Mouse (Mus musculus) c-Kit-positive CD71-positive TER-119-positive erythroid progenitor cells, embryonic 14.5 days (primary cell): ENCODE measurements at regions not wholly inside any gene's neighbourhood (a gene's known extent, or its start where the extent isn't known, plus 50 kb on each side); places are given as distances from the start of the nearest gene placed in this dataset.

Experiments
- DNase-seq: peaks from one replicate; pipeline ENCODE4 v3.0.0-alpha.2; 2013; ENCODE audit warnings: low spot score

DNA sequence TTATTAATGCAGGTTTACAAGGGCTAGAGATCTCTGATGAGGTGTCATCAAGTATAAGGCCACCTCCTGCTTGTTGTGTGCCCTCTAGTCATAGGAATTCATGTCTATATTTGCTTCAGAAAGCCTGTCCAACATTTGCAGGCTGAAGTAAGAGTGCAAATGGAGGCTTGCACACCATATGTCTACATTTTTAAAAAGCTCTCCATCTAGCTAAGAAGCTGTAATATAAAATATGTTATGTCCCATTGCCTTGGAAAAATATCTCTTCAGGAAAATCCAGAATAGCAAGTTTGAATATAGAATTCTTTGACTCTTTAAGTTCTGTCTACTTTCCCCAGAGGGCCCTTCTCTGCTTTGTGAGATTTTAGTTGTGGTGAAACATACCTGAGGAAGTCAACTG, 134.6 kb downstream of the Cd24a start:
- no peak for DNase-seq

DNA sequence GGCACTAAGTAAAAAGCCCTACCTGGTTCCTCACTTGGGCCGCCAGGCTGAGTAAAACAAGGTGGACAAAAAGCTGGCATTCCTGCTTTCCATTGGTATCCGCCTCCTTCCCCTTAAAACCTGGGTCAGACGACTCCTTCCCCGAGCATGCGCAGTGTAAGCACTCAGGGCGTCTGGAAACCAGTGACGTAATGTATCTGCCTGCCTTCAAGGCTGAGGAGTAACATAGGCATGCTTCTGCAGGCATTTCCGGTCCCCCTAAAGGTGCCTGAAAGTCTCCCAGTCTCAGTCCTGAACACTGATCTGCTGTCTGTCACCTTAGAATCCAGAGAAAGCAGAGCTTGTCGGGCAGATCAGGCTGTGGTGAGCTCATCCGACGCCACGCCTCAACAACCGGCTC, 140.7 kb downstream of the Cd24a start:
- DNase-seq, result no peak

DNA sequence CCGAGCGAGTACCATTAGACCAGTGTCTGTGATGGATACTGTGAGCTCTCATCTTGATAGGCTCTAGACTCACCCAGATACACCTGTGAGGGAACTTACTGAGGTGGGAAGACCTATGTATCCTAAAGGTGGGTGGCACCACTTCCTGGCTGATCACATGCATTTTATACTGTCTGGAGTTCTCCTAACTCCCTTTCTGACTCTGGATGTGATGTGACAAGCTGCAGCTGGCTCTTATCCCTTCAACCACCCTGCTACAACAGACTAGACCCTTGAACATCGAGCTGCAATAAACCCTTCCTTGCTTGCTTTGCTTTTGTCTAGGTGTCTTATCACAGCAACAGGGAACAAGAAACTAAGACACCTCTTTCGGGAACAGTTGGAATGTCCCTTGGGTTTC, 143.3 kb downstream of the Cd24a start:
- DNase-seq, result no peak

DNA sequence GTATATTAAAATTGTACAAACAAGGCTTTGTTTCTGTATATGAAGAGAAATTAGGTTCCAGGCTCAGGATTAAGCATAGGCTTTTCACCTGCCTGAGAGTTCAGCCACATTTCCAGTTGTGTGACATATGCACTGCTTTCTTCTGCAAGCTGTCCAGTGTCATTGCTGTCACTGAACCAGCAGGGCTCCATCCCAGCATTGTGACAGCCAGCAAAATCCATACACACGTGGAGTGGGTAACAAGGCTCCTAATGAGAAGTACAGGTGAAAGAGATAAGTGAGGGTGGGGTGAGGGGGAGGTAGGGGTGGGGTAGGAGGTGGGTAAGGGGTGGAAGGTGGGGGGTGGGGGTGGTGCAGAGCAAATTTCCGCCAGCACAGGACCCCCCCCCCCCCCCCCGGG, 144.1 kb downstream of the Cd24a start:
- DNase-seq, result no peak

DNA sequence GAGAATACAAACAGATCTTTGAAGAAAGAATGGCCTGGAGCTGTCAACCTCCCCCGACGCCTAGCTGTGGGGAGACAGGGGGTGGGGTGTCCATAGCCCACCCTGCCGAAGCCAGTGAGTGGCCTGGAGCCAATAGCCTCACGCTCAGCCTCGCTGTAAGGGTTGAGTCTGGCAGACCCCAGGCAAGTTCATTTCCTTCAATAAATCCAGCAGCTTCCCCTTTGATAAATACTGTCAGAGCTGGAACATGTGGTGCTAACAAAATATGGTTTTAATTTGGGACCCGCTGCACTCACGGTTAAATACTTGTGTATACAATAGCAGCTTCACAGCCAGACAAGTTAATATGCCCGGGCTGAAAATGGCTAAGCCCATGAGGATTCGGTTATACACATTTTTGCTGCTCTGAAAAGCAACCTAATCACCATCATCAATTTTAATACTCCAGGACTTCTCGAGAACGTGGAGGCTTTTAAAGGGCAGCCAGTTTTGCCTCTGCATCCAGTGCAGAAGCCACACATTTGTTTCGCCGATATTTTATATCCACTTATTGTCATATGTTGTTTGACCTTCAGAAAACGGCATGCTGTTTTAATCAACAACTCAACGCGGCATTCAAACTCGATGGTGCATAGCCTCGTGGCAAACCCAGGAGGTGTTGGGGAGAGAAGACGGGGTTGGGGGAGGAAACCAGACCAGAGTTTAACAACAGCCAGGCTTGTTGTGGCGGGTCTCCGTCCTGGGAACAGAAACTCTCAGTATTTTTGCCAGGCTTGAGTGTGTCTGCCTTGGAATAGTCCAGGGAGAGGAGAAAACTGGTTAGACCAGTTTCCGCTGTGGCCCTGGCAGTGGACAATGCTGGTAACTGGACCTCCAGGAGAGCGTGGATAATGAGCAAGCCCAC, 144.9 kb downstream of the Cd24a start:
- DNase-seq, result no peak

DNA sequence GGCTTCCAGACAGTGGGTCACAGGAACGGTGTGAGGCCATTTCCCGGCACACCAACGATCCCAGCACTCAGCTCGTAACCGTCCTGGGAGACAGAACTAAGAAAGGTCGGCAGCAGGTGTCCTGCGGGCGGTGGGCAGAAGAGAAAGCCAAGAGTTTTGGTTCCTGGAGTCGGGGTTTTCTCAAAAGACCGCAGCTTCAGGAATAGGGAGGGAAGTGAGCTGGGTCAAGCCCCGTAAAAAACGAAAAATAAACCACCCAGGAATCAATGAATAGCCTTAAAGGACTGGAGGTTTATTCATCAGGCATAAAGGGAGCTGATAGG, 145.5 kb downstream of the Cd24a start:
- DNase-seq, result no peak

DNA sequence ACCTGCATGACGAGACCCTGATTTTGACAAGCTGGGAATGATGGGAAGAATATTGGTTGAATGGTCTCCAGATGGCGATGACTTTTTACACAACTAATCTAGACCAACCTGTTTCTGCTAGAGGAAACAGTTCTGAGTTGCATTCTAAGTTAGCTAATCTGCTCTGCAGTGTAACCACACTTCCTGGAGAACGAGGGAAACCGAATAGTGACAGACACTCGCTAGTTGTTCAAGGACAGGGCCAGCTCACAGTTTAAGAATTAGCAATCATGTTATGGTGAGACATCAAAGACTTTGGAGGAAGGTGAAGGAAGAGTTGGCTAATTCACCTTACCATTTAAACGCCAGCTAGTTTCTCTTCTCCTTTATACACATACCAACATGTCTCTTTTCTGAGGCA, 149.7 kb downstream of the Cd24a start:
- DNase-seq, result no peak

DNA sequence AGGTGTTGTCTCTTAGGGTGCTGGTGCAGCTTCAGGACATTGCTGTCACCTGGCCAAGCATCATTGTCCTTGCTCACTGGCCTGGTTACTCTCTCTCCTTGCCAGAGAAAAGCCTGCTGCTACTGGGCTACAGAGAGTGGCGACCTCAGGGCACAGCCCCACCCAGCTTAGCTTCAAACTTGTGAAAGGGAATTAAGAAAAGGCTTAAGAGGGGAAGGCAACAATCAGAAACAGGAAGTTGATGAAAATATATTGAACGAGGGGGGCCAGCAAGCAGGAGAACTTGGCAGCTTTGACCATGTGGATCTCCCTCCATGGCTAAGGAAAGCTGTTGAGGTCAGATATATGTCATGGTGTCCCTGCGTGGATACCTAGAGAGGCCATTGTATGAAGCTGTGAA, 151.1 kb downstream of the Cd24a start:
- no peak for DNase-seq

DNA sequence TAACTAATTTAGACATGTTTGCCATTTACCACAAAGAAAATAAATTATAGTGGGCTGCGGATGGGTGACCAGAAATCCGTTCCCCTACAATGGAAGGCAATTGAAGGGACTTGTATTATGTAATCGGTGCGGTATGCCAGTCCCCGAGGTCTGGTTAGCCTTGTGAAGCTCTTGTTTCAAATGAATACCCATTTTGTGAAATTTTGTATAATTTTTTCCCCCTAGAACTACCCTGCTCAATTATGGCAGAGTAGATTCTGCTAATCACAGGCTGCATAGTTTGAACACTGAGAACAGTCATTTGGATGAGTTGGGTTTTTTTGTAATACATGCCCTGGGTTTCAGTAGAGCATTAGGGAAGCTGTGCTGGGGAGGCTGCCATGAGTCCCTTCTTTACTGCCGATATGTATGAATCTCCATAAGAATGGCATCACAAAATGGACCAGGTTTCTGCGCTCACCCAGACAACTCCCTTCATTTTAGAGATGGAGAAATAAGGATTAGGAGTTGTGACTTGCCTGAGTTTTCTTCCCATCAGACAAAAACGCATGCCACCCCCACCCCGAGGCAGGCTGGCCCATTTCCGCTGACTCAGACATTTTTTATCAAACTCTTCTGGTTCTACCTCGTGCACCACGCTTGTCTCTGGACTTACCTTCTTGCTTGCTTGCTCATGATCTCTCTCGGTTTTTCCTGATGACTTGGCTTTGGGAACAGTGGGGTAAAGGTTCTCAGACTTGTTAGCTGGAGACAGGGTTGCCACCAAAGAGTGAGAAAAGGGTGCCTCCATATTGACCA, 155.7 kb downstream of the Cd24a start:
- DNase-seq, result no peak

DNA sequence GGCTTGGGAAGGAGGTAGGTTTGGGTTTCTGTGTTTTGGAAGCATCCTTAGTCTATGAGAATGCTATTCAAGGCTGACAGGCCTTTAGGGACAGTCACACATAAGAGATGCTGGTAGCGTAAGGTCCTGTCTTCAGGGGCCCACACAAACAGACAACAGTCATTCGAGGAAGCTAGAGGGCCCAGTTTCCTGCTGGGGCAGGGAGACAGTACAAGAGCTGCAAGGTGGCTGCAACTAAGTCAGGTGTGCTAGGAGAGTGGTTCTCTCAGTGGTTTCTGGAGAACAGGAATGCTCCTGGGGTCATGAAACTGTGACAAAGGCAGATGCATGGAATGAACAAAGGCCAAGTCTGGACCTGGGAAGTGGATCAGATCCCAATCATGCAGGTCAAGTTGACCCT, 161.1 kb downstream of the Cd24a start:
- no peak for DNase-seq

DNA sequence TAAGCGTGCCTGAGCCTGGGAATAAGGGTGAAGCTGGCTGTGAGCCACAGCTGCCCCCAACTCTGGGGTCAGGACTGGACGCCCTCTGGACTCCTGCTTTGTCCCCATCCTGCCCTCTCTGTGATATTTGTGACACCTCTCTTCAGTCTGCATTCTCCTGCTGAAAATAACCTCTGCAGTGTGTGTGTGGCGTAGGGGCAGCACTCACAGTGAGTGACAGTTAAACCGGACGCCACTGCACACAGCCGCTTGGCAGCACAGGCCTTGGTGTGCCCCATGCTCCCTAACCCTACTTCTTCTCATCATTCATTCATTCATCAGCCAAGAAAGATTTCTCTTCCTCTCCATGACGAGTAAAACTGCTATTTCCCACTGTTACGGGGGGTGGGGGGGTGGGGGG, 161.6 kb downstream of the Cd24a start:
- no peak for DNase-seq

DNA sequence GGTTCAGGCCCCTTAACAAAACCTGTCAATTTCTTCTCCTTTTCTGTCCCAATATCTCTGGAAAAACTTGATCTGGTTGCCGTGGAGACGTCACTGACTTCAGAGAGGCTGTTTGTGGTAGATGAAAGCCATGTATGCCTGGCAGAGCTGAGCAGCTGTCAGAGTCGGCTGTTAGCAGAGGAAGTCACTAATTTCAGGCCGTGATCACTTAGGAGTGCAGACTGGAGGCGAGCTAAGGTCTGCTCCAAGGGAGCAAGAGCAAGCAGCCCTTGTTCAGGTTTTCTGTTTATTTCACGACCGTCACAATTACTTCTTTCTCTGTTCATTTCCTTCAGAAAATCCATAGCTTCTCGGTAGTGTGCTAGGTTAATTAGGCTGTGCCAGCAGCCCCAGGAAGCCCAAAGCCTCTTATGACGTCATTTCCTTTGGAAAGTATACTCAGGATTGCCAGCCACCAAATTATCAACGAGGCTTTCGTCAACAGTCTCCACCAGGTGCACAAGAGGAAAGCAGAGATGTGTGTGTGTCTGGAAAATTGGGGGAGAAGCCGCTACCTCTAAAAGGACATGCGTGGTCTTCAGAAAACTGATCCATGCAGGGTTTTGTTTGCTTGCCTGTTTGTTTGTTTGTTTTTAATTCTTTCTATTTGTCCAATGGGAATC, 161.2 kb downstream of the Qrsl1 start:
- DNase-seq, result no peak

DNA sequence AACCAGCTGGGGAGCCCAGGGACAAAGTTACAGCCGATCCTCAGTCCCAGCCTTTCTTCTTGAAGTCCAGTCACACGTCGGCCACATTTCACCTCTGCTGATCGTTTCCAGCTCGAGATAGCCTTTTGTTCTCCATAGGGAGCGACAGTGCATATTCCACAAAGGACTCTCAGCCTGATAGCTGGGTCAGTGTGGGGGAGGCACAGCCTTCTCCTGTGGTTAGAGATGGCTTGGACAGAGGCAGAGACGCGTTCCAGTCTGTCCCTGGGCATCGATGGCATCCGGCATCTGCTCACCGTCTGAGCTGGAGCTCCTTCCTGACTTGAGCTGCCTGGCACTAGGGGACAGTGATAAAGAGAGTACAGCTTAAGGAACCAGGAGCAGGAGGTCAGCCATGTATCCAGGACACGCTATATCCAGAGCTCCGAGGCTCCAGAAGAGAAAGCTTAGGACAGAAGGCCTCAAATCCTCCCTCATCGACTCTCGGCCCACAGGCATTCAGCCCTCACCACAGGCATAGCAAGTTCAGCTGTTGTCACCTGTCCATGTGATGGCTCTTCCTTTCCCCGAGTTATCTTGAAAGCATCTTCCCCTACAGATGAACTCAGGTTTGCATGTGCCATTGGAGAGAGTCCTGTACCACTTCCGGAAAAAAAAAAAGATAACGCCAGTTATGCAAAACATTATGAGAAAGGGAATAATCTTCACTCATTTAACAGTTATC, 160.0 kb downstream of the Qrsl1 start:
- no peak for DNase-seq

DNA sequence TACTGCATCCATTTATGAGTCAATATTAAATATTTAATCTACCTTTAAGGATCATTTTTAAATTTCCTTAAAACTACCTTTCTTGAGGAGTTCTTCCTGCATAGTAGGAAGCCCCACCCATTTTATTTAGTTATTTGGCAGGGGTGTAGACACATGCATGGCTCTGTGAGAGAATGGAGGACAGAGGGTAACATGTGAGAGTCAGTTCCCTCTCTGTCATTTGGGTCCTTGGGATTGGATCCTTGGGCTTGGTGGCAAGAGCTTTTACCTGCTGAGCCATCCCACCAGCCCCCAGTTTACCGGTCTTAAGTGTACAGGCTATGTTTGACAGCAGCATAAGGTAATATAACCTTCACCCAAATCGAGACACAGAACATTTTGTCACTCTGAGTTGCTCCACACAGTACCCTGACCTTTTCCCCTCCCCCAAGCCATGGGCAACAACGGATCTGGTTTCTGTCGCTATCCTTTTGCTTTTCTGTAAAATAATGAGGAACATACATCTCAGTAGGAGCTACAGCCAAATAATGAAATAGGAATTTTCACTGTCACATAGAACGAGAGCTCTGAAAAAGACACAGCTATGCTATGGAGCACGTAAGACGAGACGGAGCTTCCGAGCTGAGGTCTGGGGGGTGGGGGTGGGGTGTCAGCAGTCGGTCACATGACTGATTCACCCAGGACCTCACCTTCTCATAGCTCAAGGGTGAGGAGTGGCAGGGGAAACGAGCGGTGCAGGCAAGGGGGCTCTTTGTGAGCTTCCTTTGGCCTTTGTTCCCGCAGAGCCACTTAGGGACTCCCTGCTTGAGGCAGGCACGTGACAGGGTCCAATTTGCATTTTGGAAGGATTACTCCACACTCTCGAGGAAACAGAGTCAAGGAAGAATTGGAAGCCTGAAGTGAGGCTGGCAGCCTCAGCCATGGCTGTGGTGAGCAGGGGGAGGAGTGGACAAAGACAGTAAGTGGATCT, 159.2 kb downstream of the Qrsl1 start:
- DNase-seq, result no peak

DNA sequence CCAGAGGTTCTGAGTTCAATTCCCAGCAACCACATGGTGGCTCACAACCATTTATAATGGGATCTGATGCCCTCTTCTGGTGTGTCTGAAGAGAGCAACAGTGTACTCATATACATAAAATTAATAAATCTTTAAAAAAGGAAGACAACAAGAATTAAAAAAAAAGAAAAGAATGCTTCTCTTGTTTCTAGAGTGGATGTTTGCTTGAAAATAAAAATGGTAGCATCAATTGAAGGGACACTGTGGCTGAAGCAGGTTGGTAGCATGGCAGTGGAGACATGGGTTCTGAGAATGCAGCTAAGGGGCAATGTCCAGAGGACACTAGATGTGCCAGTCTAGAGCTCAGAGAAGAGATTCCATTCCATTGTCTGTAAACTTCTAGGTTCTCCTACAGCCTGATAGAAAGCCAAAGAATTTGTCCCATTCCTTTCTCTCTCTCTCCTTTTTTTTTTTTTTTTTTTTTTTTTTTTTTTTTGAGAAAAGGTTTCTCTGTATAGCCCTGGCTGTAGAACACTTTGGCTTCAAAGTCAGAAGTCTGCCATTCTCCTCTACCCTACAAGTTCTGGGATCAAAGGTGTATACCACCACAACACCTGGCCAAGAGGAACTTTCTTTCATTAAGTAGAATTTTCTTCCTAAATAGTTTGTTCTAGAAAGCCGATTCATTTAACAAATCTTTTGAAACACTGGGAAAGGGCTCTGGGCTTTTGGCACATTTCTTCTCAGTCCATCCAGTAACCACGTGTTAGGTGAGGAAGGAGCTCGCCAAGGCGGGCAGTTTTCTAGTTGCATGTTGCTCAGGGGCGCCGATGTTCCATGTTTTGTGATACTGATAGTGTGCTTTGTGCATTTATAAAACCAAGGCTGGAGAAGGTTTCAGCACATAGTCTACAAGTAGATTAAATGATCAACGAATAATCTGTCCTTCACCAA, 158.1 kb downstream of the Qrsl1 start:
- no peak for DNase-seq

DNA sequence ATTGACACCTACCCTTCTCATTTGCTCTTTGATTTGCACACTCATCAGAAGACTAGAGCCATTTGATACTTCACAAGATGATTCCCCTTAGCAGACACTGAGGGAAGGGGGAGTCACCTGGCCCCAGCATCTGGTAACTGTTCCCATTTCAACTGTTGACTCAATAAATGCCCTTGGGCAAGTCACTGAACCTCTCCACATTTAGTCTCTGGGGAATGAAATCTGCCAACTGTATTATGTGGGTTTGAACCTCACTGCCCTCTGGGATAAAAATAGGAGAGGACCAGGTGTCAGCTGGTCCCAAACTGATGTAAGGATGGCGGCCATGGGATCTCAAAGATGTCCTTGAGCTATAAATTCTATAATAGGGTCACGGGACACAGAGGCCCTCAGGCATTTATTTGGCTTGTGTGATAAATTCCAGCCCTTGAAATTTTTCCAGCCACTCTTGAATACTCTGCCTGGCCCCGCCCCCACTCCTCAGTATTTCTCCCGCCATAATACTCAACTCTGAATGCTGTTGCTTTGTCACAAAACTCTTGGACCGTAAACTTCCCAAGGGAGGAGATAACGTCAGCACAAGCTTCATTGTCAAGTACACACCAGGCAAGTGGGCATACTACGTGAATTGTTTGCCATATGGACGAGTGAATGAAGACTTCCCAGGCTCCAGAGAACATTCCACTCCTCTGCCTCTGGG, 155.5 kb downstream of the Qrsl1 start:
- no peak for DNase-seq

DNA sequence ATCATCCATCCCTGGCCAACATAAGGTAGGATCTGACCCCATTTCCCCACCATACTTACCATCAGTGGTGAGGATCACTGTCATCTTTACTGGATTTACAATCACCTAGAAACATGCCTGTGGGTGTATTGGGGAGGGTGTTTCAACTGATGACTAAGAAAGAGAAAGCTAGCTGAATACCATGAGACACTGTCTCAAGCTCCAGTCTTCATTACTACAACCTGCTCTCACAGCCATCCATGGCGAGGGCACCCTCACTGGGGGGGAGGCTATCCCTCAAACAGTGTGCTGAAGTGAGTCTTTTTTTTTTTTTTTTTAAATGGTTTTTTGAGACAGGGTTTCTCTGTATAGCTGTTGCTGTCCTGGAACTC, 154.9 kb downstream of the Qrsl1 start:
- DNase-seq, result no peak

DNA sequence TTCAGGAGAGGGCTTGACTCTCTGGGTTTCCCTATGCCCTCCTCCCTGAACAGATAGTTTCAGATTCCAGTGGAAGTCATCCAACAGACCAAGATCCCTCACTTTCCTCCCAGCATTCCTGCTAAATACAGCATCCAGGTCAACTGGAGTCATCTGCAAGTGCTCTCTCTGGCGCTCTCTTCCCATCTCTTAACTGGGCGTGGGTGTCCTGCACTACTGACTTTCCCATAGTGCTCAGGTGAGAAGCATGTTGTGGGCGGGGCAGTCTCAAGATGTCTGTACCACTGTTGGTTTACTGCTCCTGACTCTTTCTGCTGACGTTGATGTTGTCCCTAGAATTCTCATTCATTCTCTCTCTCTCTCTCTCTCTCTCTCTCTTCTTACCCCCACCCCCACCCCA, 154.0 kb downstream of the Qrsl1 start:
- DNase-seq, result no peak

DNA sequence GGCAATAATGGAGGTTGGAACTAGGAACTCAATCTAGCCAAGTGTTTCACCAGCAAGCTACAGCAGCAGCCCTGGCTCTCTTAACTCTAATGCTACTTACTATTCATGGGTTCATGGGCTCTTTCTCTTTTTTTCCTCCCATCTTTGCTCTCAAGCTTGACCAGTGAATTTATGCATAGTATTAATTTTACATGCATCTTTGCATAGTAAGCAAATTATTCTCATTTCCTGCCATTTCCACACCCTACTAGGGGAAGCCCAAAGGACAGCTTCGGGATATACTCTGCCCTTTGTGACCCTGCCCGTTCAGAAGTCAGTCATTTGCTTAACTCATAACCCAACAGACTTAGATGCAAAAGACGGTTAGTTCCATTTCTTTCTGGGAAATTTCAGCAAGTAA, 153.2 kb downstream of the Qrsl1 start:
- no peak for DNase-seq
